Mouse (Mus musculus): ENCODE measurements around the gene Scn1b.

Scn1b gene

GRCm38 (mm10) chr7:31126851-31127724 is at the start of gene Scn1b:
Scn1b (minus strand) TSS chr7:31127003.
- DNase-seq (ENCODE audit: low spot score), result no peak

GRCm38 (mm10) chr7:31175096-31175495 is 48.3 kb upstream of the Scn1b start:
- DNase-seq (ENCODE audit: low spot score), result no peak

- DNase-seq (ENCODE audit: low spot score), result no peak
Measured at GRCm38 (mm10) chr7:31174466-31174865, 47.7 kb upstream of the Scn1b start.

- no peak for DNase-seq (ENCODE audit: low spot score)
Measured at GRCm38 (mm10) chr7:31172238-31172637, 45.4 kb upstream of the Scn1b start.

GRCm38 (mm10) chr7:31170520-31170919 is 43.7 kb upstream of the Scn1b start:
- DNase-seq (ENCODE audit: low spot score), result no peak

GRCm38 (mm10) chr7:31168412-31168811 is 41.6 kb upstream of the Scn1b start:
- no peak for DNase-seq (ENCODE audit: low spot score)

GRCm38 (mm10) chr7:31164748-31165147 is 37.9 kb upstream of the Scn1b start:
- no peak for DNase-seq (ENCODE audit: low spot score)

GRCm38 (mm10) chr7:31163666-31164577 is 37.1 kb upstream of the Scn1b start:
- DNase-seq (ENCODE audit: low spot score), result no peak

GRCm38 (mm10) chr7:31162324-31162723 is 35.5 kb upstream of the Scn1b start:
- no peak for DNase-seq (ENCODE audit: low spot score)

GRCm38 (mm10) chr7:31161831-31162230 is 35.0 kb upstream of the Scn1b start:
- no peak for DNase-seq (ENCODE audit: low spot score)

- no peak for DNase-seq (ENCODE audit: low spot score)
Measured at GRCm38 (mm10) chr7:31161246-31161645, 34.4 kb upstream of the Scn1b start.

- DNase-seq (ENCODE audit: low spot score), result no peak
Measured at GRCm38 (mm10) chr7:31160763-31161162, 34.0 kb upstream of the Scn1b start.

GRCm38 (mm10) chr7:31156034-31156928 is 29.5 kb upstream of the Scn1b start:
- no peak for DNase-seq (ENCODE audit: low spot score)

- no peak for DNase-seq (ENCODE audit: low spot score)
Measured at GRCm38 (mm10) chr7:31155296-31156033, 28.7 kb upstream of the Scn1b start, which contains the start of gene Gramd1a. Gramd1a (minus strand) TSS chr7:31155896.

GRCm38 (mm10) chr7:31153536-31154320 is 26.9 kb upstream of the Scn1b start:
- DNase-seq (ENCODE audit: low spot score), result no peak

GRCm38 (mm10) chr7:31151301-31152241 is 24.8 kb upstream of the Scn1b start:
- peak; percentile 56 for DNase-seq (ENCODE audit: low spot score)

- peak; percentile 82 for DNase-seq (ENCODE audit: low spot score)
Measured at GRCm38 (mm10) chr7:31150566-31151300, 23.9 kb upstream of the Scn1b start.

Measured in ovary, postnatal 10 days (tissue).